Mouse (Mus musculus): ENCODE results near the gene Olfr1288.

Gene Olfr1288

GRCm38 (mm10) chr2:111473801-111474200 is at the start of gene Olfr1288:
TSS of gene Olfr1288 (plus strand) at chr2:111474101.
- DNase-seq (ENCODE audit: low spot score) = no peak

- DNase-seq (ENCODE audit: low spot score) = no peak
Measured at GRCm38 (mm10) chr2:111448842-111449241, 25.1 kb upstream of the Olfr1288 start, which contains the start of gene Olfr1287. TSS of gene Olfr1287 (plus strand) at chr2:111449142.

GRCm38 (mm10) chr2:111480519-111480918 is 6.6 kb downstream of the Olfr1288 start, which contains the start of gene Olfr1289:
TSS of gene Olfr1289 (plus strand) at chr2:111480819.
- DNase-seq (ENCODE audit: low spot score) = no peak

- no peak for DNase-seq (ENCODE audit: low spot score)
Measured at GRCm38 (mm10) chr2:111493729-111494128, 19.8 kb downstream of the Olfr1288 start, which contains the start of gene Olfr1290. TSS of gene Olfr1290 (minus strand) at chr2:111493829.

- DNase-seq (ENCODE audit: low spot score) = no peak
Measured at GRCm38 (mm10) chr2:111496880-111497279, 23.0 kb downstream of the Olfr1288 start, which contains the start of gene Olfr1291-ps1. TSS of gene Olfr1291-ps1 (plus strand) at chr2:111497180.

- no peak for DNase-seq (ENCODE audit: low spot score)
Measured at GRCm38 (mm10) chr2:111517451-111517850, 43.5 kb downstream of the Olfr1288 start.

- no peak for DNase-seq (ENCODE audit: low spot score)
Measured at GRCm38 (mm10) chr2:111524903-111525302, 51.0 kb downstream of the Olfr1288 start, which contains the start of gene Olfr1293-ps. TSS of gene Olfr1293-ps (plus strand) at chr2:111525203.

Measured in ovary, postnatal 36 days (tissue).